Mouse (Mus musculus) gastrocnemius, adult 8-10 months (tissue): ENCODE measurements at regions not wholly inside any gene's neighbourhood (a gene's known extent, or its start where the extent isn't known, plus 50 kb on each side); places are given as distances from the start of the nearest gene placed in this dataset.

Experiments used
- DNase-seq, 2 experiments: peaks; one replicate each; pipeline ENCODE4 v3.0.0; 2022; ENCODE audit warnings: low spot score in 2 of 2

DNA sequence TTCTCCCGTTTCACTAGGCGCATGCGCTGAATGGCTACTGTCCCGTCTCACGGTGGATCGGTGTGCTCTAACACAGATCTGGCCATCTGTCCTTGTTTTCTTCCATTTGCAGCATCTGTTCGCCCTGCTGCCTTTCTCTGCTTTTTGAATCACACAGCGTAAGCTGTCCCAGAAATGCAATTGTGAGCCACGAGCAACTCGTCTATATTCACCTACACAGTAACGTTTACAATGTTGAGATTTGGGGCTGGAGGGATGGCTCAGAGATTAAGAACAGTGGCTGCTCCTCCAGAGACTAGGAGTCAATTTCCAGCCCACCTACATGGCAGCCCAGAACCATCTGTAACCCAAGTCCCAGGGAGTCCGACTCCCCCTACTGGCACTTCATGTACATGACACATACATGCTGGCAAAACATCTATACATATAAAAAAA is 72.2 kb upstream of the Cnot2 start:
- no peak for DNase-seq

DNA sequence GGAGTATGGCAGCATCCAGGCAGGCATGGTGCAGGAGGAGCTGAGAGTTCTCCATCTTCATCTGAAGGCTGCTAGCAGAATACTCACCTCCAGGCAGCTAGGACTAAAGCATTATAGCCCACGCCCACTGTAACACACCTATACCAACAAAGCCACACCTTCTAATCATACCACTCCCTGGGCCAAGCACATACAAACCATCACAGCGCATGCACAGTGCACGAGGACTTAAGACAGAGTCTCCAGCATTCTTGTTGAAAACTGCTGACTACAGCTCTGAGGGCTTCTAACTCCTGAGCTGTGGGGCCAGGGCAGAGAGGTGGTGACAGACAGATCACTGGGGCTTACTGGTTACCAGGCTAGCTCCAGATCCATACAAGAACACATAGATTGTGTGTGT is 68.0 kb upstream of the Cnot2 start:
- DNase-seq = no peak

DNA sequence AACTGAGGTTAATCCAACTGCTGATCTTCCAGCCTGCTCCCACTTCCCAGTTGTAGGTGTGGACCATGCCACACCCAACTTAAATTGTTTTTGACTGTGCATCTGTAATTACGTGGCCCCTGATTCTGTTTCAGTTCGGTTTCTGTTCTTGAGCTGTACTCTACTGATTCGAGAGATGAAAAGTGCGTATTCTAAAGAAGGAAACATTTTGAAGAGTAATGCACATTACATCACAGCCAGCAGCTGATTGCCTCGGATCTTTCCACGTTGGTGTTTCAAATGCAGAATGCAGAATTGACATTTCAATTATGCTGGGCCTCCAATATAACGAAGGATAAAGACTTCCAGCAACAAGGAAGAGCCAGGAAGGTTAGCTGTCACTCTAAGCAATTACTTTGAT is 64.7 kb upstream of the Cnot2 start:
- DNase-seq = no peak

- DNase-seq = no peak
These were observed 64.3 kb upstream of the Cnot2 start for GRCm38 (mm10) chr10:116645631-116646030.

- no peak for DNase-seq
These were observed 63.8 kb upstream of the Cnot2 start for GRCm38 (mm10) chr10:116645108-116645507.
